Mouse (Mus musculus) Patski (cell line): ENCODE results near the gene Chad. TPM values are rescaled to one million over a fixed set of nuclear protein-coding genes. Genes with fewer than 3 reads are reported as not detected.

Source experiments
- ATAC-seq: fragments of 100-300 bp; one replicate; pipeline ENCODE4 v1.8.0; 2021
- CTCF ChIA-PET: fragments of 350-600 bp; sonication (Branson Sonifier 250); formaldehyde crosslinking; loops from one replicate; lab custom pipeline; 2022; ENCODE audit warnings: inconsistent platforms; lab: Charles Lee
- POLR2A ChIA-PET: fragments of 350-600 bp; sonication (Branson Sonifier 250); formaldehyde crosslinking; loops from one replicate; lab custom pipeline; 2022; ENCODE audit warnings: antibody characterized with exemption, inconsistent platforms; lab: Charles Lee
- DNase-seq: peaks from one replicate; pipeline ENCODE4 v3.0.0-alpha.2; 2011; ENCODE audit warnings: low read depth, low spot score
- H3K27me3 ChIP-seq: fragments of 371-371 bp; one replicate; pipeline ENCODE4 v1.5.1; 2021
- CTCF ChIP-seq: fragments of 100-300 bp; IDR thresholded peaks from one replicate; pipeline ENCODE4 v1.5.1; 2021
- in situ Hi-C: fragments of 300-500 bp; cut with MboI; formaldehyde crosslinking; loops from 3 replicates; pipeline ENCODE4 v1.11.1; 2018; ENCODE audit warnings: low pct_unique_long_range_greater_than_20kb, mixed read lengths
- polyA plus RNA-seq: library from polyadenylated mRNA; unstranded; gene quantifications from one replicate; pipeline ENCODE4 v1.2.3, GENCODE M21; 2021

Chad gene
- polyA plus RNA-seq, 1 experiment from 2014 or later, result 0.04 TPM

GRCm38 (mm10) chr11:94543932-94544331 is 20.9 kb upstream of the Chad start:
- ATAC-seq, result peak; percentile 81
- ChIA-PET CTCF (interaction anchor here (0.6 to 2.3 kb wide), 2 partner anchors 57 to 209 kb away, joined by 3 to 9 read pairs; partner anchors contain the start of gene Spata20), POLR2A (no interaction called here)
- H3K27me3 ChIP-seq, result no peaks in the 10 kb centered on the region
- DNase-seq, result peak; percentile 87
- in situ Hi-C loops, result loop anchor here (5.0 kb wide), 2 partner anchors 137 to 207 kb away; no protein-coding TSS in a partner anchor
- TF ChIP-seq CTCF, result peak; percentile 98

- no peaks in the 10 kb centered on the region for H3K27me3 ChIP-seq
- ChIA-PET CTCF (interaction anchor here (0.6 to 2.0 kb wide), 2 partner anchors 58 to 210 kb away, joined by 3 to 10 read pairs; partner anchors contain the start of gene Spata20), POLR2A (no interaction called here)
- no peak for TF ChIP-seq CTCF
- DNase-seq (no peak), ATAC-seq (no peak)
- in situ Hi-C loops, result loop anchor here (5.0 kb wide), 2 partner anchors 137 to 207 kb away; no protein-coding TSS in a partner anchor
Measured at GRCm38 (mm10) chr11:94544422-94544821, 20.4 kb upstream of the Chad start.

- CTCF ChIA-PET, result interaction anchor here (0.7 to 2.0 kb wide), 4 partner anchors 57 to 217 kb away, joined by 3 to 10 read pairs (median 5); partner anchors contain the start of gene Spata20
- no peak for TF ChIP-seq CTCF
- ATAC-seq (no peak), DNase-seq (no peak)
- POLR2A ChIA-PET, result no interaction called here
- H3K27me3 ChIP-seq, result no peaks in the 10 kb centered on the region
- in situ Hi-C loops, result no loop called here
Measured at GRCm38 (mm10) chr11:94546381-94546780, 18.5 kb upstream of the Chad start.

- CTCF ChIA-PET, result interaction anchor here (1.0 kb wide), 1 partner anchor 61 kb away, joined by 3 read pairs; the partner anchor contains the start of gene Spata20
Measured at GRCm38 (mm10) chr11:94547271-94547670, 17.6 kb upstream of the Chad start.

GRCm38 (mm10) chr11:94548041-94548784 is 16.6 kb upstream of the Chad start:
- ChIA-PET CTCF (interaction anchor here (0.8 to 2.0 kb wide), 14 partner anchors 9 to 359 kb away, joined by 3 to 6 read pairs (median 4); partner anchors contain the start of genes Ankrd40, Cacna1g, Epn3 and Spata20), POLR2A (interaction anchor here (1.5 kb wide), 1 partner anchor 48 kb away, joined by 4 read pairs; the partner anchor contains the start of gene Epn3)
- in situ Hi-C loops, result no loop called here
- ATAC-seq (no peak), DNase-seq (no peak)
- no peak for TF ChIP-seq CTCF
- H3K27me3 ChIP-seq, result no peaks in the 10 kb centered on the region

More at GRCm38 (mm10) chr11:94547271-94547670, 17.6 kb upstream of the Chad start:
- H3K27me3 ChIP-seq, result no peaks in the 10 kb centered on the region
- ATAC-seq, result no peak
- POLR2A ChIA-PET, result interaction anchor here (1.5 kb wide), 1 partner anchor 48 kb away, joined by 4 read pairs; the partner anchor contains the start of gene Epn3
- in situ Hi-C loops, result no loop called here
- DNase-seq, result no peak
- TF ChIP-seq CTCF, result no peak

- H3K27me3 ChIP-seq, result no peaks in the 10 kb centered on the region
- POLR2A ChIA-PET, result interaction anchor here (0.8 to 1.5 kb wide), 2 partner anchors 49 to 80 kb away, joined by 3 to 4 read pairs; partner anchors contain the start of genes Epn3 and Lrrc59
- TF ChIP-seq CTCF, result peak; percentile 100
- CTCF ChIA-PET, result interaction anchor here (0.7 to 2.0 kb wide), 19 partner anchors 10 to 360 kb away, joined by 3 to 6 read pairs (median 3); partner anchors contain the start of genes Ankrd40, Cacna1g and Epn3
- in situ Hi-C loops, result no loop called here
- ATAC-seq, result peak; percentile 84
- DNase-seq, result peak; percentile 64
Measured at GRCm38 (mm10) chr11:94548888-94549690, 15.8 kb upstream of the Chad start, which contains the start of gene Rsad1. Gene Rsad1 (minus strand): TSS chr11:94549255.

- in situ Hi-C loops, result no loop called here
- DNase-seq (no peak), ATAC-seq (no peak)
- no peaks in the 10 kb centered on the region for H3K27me3 ChIP-seq
- POLR2A ChIA-PET, result no interaction called here
- CTCF ChIA-PET, result interaction anchor here (0.7 to 2.0 kb wide), 10 partner anchors 11 to 219 kb away, joined by 3 to 6 read pairs (median 3); partner anchors contain the start of gene Epn3
- no peak for TF ChIP-seq CTCF
Measured at GRCm38 (mm10) chr11:94549691-94550441, 15.0 kb upstream of the Chad start.

- no peaks in the 10 kb centered on the region for H3K27me3 ChIP-seq
- ChIA-PET CTCF (no interaction called here), POLR2A (no interaction called here)
- DNase-seq (no peak), ATAC-seq (no peak)
- in situ Hi-C loops, result no loop called here
- no peak for TF ChIP-seq CTCF
Measured at GRCm38 (mm10) chr11:94550442-94550744, 14.5 kb upstream of the Chad start.

- ChIA-PET CTCF (no interaction called here), POLR2A (no interaction called here)
- no peak for TF ChIP-seq CTCF
- DNase-seq (no peak), ATAC-seq (no peak)
- in situ Hi-C loops, result no loop called here
- H3K27me3 ChIP-seq, result no peaks in the 10 kb centered on the region
Measured at GRCm38 (mm10) chr11:94558226-94558625, 6.6 kb upstream of the Chad start.
